Mouse (Mus musculus) thymus, postnatal 14 days (tissue): ENCODE data around the gene Gm20696.

Experiments used
- DNase-seq: peaks from one replicate; pipeline ENCODE4 v3.0.0; 2021

Gene Gm20696

DNA sequence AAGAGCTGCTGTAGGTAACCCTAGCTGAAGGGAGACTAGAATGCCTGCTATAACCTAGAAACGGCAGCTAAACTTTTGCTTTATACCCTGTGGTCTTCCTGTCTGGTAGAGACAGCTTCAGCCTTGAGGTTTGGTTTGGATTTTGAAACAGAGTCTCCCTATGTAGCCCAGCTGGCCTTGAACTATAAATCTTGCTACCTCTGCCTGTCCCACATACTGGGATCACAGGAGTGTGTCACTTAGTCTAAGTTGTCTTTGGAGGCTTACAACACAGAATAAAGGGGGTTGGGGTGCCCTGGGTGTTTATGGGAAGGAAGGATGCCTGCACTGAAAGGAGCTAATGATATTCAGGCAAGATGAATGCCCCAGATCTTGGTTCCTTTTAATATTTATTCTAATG is 113.8 kb downstream of the Gm20696 start:
- no peak for DNase-seq

GRCm38 (mm10) chr6:99546416-99546815 is 120.2 kb downstream of the Gm20696 start:
- no peak for DNase-seq

DNA sequence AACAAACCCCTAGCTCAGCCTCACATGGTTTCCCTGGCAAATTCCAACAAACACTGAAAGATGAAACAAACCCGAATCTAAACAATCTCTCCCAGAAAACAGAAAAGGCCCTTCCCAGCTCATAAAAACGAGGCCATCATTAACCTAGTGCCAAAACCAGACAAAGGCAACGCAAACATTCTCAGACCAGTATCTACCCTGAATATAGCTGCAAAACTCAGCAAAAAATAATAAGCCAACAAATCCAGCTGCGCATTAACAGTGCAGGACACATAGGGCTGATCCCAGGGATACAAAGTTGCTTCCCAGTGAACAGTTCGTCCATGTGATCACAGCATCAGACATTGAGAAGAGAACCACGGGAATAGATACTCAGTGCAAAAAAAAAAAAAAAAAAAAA is 121.2 kb downstream of the Gm20696 start:
- DNase-seq: no peak

DNA sequence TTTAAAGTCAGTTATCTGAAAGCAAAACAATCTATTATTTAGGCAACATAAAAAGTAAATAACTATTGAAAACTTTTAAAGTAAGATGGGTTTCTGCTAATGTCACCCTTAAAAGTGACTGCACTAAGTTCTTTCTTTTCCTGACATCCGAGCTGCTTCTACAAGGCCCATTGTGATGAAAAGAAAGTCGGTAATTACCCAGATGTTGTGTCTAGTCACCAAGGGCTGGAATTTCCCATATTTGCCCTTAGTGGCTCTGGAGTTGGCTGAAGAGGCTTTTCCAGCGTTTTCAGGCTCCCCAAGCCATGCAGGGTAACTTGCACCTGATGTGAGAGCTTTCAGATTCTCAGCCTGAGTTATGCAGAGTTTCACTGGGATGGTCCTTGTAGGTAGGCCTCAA is 125.5 kb downstream of the Gm20696 start:
- no peak for DNase-seq

GRCm38 (mm10) chr6:99540653-99541052 is 125.9 kb downstream of the Gm20696 start:
- DNase-seq: no peak

- DNase-seq: no peak
These were observed 126.5 kb downstream of the Gm20696 start for GRCm38 (mm10) chr6:99540146-99540545.

GRCm38 (mm10) chr6:99538194-99538941 is 128.2 kb downstream of the Gm20696 start:
- no peak for DNase-seq

GRCm38 (mm10) chr6:99534211-99534745 is 132.3 kb downstream of the Gm20696 start:
- no peak for DNase-seq

DNA sequence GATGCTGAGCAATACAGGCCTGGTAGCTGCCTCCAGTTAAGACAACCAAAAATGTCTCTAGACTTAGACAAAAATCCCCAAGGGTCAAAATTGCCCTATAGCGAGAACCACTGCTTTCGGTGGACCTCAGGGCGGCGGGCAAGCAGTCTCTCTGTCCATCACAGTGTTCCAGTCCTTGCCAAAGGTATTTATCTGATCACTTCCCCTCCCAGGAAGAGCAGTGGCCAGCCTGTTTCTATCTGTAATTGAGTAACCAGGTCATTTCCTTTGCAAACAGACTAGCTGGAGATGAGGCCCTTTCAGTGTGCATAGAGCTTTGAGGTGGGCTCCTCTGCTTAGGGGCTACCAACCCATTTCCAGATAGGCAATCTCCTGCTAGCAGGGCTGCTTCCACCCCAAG is 134.1 kb downstream of the Gm20696 start:
- no peak for DNase-seq

GRCm38 (mm10) chr6:99528972-99529371 is 137.6 kb downstream of the Gm20696 start:
- DNase-seq: no peak

GRCm38 (mm10) chr6:99527457-99528105 is 139.0 kb downstream of the Gm20696 start:
- DNase-seq: peak; percentile 23

DNA sequence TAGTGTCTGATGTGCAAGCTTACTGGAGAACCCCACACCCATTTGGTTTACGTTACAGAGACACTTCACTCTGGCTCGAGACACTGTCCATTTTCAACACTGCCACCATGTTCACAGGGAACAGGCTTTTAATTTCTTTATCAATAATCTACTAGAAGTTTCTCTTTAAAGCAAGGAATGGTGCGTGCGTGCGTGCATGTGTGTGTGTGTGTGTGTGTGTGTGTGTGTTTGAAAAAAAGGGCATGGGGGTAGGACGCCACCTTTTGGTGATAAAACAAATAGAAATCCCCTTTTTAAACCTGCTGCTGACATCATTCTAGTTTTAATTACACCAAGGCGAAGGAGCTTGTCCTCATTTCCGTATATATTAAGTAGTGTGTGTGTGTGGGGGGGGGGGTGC is 141.2 kb downstream of the Gm20696 start:
- peak; percentile 49 for DNase-seq

DNA sequence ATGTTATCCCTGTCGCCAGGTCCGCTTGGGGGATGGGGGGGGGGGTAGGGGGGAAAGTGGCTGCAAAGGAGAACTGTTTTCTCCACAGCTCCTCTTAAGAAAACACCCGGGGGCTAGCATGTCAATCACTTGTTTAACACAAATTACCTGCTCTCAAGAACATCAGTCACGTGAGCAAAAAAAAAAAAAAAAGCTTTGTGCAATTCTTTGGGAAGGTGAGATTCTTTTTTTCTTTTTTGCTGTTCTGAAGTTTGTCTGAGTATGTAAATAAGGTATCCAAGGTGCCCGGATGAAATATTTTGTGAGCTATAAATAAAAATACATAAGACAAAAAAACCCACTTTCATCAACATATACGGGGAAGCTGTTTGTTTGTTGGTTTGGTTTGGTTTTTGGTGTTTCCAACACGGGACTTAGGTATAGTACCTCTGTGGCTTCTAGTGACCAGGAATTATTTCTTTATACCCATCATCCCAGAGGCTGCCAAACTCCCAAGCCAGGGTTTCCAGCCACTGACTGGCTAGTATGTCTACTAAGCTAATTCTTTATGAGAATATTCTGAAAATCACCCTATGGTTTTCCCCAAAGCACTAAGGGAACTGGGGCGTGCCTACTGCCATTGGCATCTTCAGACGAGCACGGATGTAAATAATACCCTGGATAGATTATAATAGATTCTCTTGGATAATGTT is 142.8 kb downstream of the Gm20696 start:
- DNase-seq: no peak

GRCm38 (mm10) chr6:99523109-99523632 is 143.4 kb downstream of the Gm20696 start:
- DNase-seq: peak; percentile 73

DNA sequence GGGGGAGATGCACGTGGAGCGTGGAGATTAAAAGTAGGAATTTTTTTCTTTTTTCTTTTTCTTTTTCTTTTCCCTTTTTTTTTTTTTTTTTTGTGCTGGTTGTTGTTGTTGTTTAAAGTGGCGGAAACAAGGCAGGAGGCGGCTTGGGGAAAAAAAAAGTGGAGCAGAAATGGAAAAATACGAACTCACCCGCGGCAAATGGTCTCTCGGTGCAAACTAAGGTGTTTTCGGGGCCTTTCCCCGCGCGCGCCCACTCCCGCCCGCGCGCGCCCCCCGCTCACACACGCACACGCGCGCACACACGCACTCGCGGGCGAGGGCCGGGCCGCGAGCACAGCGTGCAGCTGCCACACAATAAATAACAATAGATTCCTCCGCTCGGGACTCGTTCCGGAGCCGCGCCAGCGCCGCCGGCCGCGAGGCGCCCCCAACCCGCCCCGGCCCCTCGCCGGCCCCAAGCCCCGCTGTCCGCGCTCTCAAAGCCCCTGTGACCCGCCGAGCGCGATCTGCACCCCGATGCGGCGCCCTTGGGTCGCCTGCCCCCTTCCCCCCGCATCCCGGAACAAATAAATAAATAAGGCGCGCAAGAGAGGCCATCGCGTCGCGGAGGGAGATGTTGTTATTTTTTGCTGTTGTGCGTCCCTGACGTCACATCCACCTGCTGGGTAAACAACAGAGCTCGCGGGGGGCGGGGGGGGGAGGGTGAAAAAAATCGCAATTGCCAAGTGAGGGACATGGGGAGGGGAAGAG is 144.1 kb downstream of the Gm20696 start, which contains the start of gene Foxp1:
Gene Foxp1 (minus strand): TSS at position 363 of the 750 bp plus-strand sequence.
- DNase-seq: peak; percentile 80

- peak; percentile 65 for DNase-seq
These were observed 144.8 kb downstream of the Gm20696 start for GRCm38 (mm10) chr6:99521641-99522358.

DNA sequence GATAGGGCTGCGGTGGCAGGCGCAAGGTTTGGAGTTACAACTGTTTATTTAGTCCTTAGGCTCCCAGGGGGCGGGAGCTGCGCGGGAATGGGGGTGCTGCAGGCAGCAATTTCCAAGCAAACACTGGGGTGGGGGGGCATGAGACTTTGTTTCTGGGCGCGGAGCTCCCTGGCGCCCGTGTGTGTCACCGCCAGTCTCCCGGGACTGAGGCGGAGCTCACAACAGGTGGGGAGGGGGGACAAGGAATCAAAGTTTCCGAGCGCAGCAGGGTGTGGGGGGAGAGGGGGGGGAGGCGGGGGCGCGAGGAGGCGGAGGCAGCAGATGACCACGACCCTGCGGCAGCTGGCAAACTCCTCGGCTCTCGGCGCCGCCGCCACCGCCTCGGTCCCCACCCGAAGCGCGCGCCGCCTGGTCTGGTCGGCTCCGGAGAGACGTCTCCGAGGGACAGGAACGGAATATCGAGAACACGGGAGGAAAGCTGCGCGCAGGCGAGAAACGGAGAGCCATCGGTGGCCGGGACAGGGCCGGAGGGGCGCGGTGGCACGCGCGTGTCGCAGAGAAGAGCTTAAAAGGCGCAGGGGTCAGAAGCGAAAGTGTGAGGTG is 145.5 kb downstream of the Gm20696 start:
- peak; percentile 58 for DNase-seq

GRCm38 (mm10) chr6:99520676-99521037 is 145.9 kb downstream of the Gm20696 start:
- no peak for DNase-seq

DNA sequence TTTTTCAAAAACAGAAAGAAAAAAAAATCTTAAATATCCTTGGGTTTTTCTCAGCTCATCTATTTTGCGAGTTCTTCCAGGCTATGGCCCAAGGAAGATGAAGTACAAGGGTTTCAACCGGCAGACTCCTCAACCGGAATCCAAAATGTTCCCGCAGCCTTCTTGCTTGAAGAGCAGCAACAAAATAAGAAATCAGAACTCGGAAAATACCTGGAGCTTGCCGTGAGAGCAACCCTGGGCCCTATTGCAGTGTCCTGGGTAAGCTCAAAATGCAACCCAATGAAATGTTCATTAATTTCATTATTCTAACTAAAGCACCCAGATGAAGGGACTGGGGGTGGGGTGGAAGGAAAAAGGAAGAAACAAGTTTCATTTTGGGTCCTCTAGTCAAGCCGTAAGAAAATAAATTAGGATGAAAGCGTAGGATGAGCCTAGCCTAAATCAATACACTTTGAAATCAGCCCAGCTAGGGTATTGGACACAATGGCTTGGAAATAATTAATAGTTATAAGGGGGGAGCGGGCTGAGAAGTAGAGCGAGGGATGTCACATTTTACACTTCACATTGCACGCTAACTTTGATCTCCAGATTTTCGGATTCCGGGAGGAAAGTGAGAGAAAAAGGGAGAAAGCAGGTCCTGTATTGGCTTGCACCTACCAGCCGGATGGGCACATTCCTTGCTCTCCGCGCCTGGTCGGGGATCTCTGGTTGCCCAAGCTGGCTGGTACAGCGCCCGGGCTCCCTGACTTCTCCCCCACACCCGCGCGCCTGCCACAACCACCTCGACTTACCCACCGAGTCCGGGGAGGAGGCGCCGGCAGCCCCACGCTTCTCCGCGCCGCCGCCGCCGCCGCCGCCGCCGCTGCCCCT is 146.6 kb downstream of the Gm20696 start:
- DNase-seq: peak; percentile 60

- DNase-seq: no peak
These were observed 147.5 kb downstream of the Gm20696 start for GRCm38 (mm10) chr6:99519052-99519451.
